Mouse (Mus musculus): ENCODE measurements around the gene Chit1. TPM values are rescaled to one million over a fixed set of nuclear protein-coding genes. Genes with fewer than 3 reads are reported as not detected.

Gene Chit1
- polyA plus RNA-seq, 1 experiment from 2014 or later = 0.13 TPM

- Histone ChIP-seq H3K36me3 (ENCODE audit: control insufficient read depth, insufficient read depth, low read length) (no peaks in the 10 kb centered on the region), H3K27me3 (replicated peaks; ENCODE audit: control insufficient read depth, insufficient read depth, low read length) (no peaks in the 10 kb centered on the region), H3K27ac (ENCODE audit: low read depth, low read length) (no peak overlapping the region), H3K4me3 (ENCODE audit: low read depth, low read length) (no peak overlapping the region), H3K4me1 (ENCODE audit: control insufficient read depth, insufficient read depth, low read length) (peaks cover 20% of the 10 kb centered on the region), H3K4me2 (ENCODE audit: low read length) (no peak overlapping the region), H3K9ac (ENCODE audit: low read length) (no peak overlapping the region), H3K9me3 (replicated peaks; ENCODE audit: control insufficient read depth, low read length) (no peaks in the 10 kb centered on the region)
- ATAC-seq = no peak
- 71% methylated on average over 4 of the region's 4 CpGs for WGBS
- DNase-seq (ENCODE audit: low spot score) = no peak
Measured at GRCm38 (mm10) chr1:134192024-134192423, 81.0 kb downstream of the Chit1 start.

- H3K9me3 ChIP-seq (replicated peaks; ENCODE audit: control insufficient read depth, low read length) = no peaks in the 10 kb centered on the region
- H3K9ac ChIP-seq (ENCODE audit: low read length) = no peak within 1 kb of the TSS
- no peak within 1 kb of the TSS for H3K4me2 ChIP-seq (ENCODE audit: low read length)
- H3K27ac ChIP-seq (ENCODE audit: low read depth, low read length) = no peak within 1 kb of the TSS
- no peak for ATAC-seq
- H3K4me3 ChIP-seq (ENCODE audit: low read depth, low read length) = no peak within 1 kb of the TSS
- peaks cover 20% of the 10 kb centered on the region for H3K4me1 ChIP-seq (ENCODE audit: control insufficient read depth, insufficient read depth, low read length)
- H3K27me3 ChIP-seq (replicated peaks; ENCODE audit: control insufficient read depth, insufficient read depth, low read length) = no peaks in the 10 kb centered on the region
- H3K36me3 ChIP-seq (ENCODE audit: control insufficient read depth, insufficient read depth, low read length) = no peaks in the 10 kb centered on the region
- no peak for DNase-seq (ENCODE audit: low spot score)
- 91% methylated on average over 1 of the region's 1 CpGs for WGBS
Measured at GRCm38 (mm10) chr1:134193126-134193525, 82.1 kb downstream of the Chit1 start, which contains the start of gene Mybph. Gene Mybph (plus strand): TSS chr1:134193448.

GRCm38 (mm10) chr1:134193674-134194197, 82.7 kb downstream of the Chit1 start:
- DNase-seq (ENCODE audit: low spot score) (no peak), ATAC-seq (no peak)
- H3K4me2 ChIP-seq (ENCODE audit: low read length) = no peak overlapping the region
- no peaks in the 10 kb centered on the region for H3K27me3 ChIP-seq (replicated peaks; ENCODE audit: control insufficient read depth, insufficient read depth, low read length)
- H3K4me1 ChIP-seq (ENCODE audit: control insufficient read depth, insufficient read depth, low read length) = peaks cover 14% of the 10 kb centered on the region
- H3K9me3 ChIP-seq (replicated peaks; ENCODE audit: control insufficient read depth, low read length) = no peaks in the 10 kb centered on the region
- WGBS = 72% methylated on average over 7 of the region's 7 CpGs
- H3K27ac ChIP-seq (ENCODE audit: low read depth, low read length) = no peak overlapping the region
- H3K4me3 ChIP-seq (ENCODE audit: low read depth, low read length) = no peak overlapping the region
- no peaks in the 10 kb centered on the region for H3K36me3 ChIP-seq (ENCODE audit: control insufficient read depth, insufficient read depth, low read length)
- H3K9ac ChIP-seq (ENCODE audit: low read length) = no peak overlapping the region

- H3K27ac ChIP-seq (ENCODE audit: low read depth, low read length) = no peak overlapping the region
- H3K4me1 ChIP-seq (ENCODE audit: control insufficient read depth, insufficient read depth, low read length) = peaks cover 10% of the 10 kb centered on the region; the same call in 1 of the 2 replicates
- 80% methylated on average over 16 of the region's 16 CpGs for WGBS
- ATAC-seq = no peak
- H3K36me3 ChIP-seq (ENCODE audit: control insufficient read depth, insufficient read depth, low read length) = no peaks in the 10 kb centered on the region
- H3K9me3 ChIP-seq (replicated peaks; ENCODE audit: control insufficient read depth, low read length) = no peaks in the 10 kb centered on the region
- no peak overlapping the region for H3K4me3 ChIP-seq (ENCODE audit: low read depth, low read length)
- H3K9ac ChIP-seq (ENCODE audit: low read length) = no peak overlapping the region
- no peak overlapping the region for H3K4me2 ChIP-seq (ENCODE audit: low read length)
- no peaks in the 10 kb centered on the region for H3K27me3 ChIP-seq (replicated peaks; ENCODE audit: control insufficient read depth, insufficient read depth, low read length)
- DNase-seq (ENCODE audit: low spot score) = no peak
Measured at GRCm38 (mm10) chr1:134194298-134195022, 83.4 kb downstream of the Chit1 start.

GRCm38 (mm10) chr1:134195117-134195516, 84.1 kb downstream of the Chit1 start:
- ATAC-seq = no peak
- Histone ChIP-seq H3K4me1 (ENCODE audit: control insufficient read depth, insufficient read depth, low read length) (peaks cover 10% of the 10 kb centered on the region; the same call in 1 of the 2 replicates), H3K27me3 (replicated peaks; ENCODE audit: control insufficient read depth, insufficient read depth, low read length) (no peaks in the 10 kb centered on the region), H3K36me3 (ENCODE audit: control insufficient read depth, insufficient read depth, low read length) (no peaks in the 10 kb centered on the region), H3K9ac (ENCODE audit: low read length) (no peak overlapping the region), H3K4me3 (ENCODE audit: low read depth, low read length) (no peak overlapping the region), H3K4me2 (ENCODE audit: low read length) (no peak overlapping the region), H3K9me3 (replicated peaks; ENCODE audit: control insufficient read depth, low read length) (no peaks in the 10 kb centered on the region), H3K27ac (ENCODE audit: low read depth, low read length) (no peak overlapping the region)
- WGBS = 62% methylated on average over 2 of the region's 2 CpGs
- no peak for DNase-seq (ENCODE audit: low spot score)

GRCm38 (mm10) chr1:134195571-134195970, 84.5 kb downstream of the Chit1 start:
- Histone ChIP-seq H3K4me3 (ENCODE audit: low read depth, low read length) (no peak overlapping the region), H3K27ac (ENCODE audit: low read depth, low read length) (no peak overlapping the region), H3K4me2 (ENCODE audit: low read length) (no peak overlapping the region), H3K9me3 (replicated peaks; ENCODE audit: control insufficient read depth, low read length) (no peaks in the 10 kb centered on the region), H3K27me3 (replicated peaks; ENCODE audit: control insufficient read depth, insufficient read depth, low read length) (no peaks in the 10 kb centered on the region), H3K36me3 (ENCODE audit: control insufficient read depth, insufficient read depth, low read length) (no peaks in the 10 kb centered on the region), H3K4me1 (ENCODE audit: control insufficient read depth, insufficient read depth, low read length) (peaks cover 10% of the 10 kb centered on the region; the same call in 1 of the 2 replicates), H3K9ac (ENCODE audit: low read length) (no peak overlapping the region)
- DNase-seq (ENCODE audit: low spot score) (no peak), ATAC-seq (0 out of 2 replicates have a peak, but pooled peaks have one; percentile 26)
- whole genome bisulfite sequencing = 45% methylated on average over 3 of the region's 3 CpGs

GRCm38 (mm10) chr1:134195979-134196378, 84.9 kb downstream of the Chit1 start:
- no peak overlapping the region for H3K4me2 ChIP-seq (ENCODE audit: low read length)
- 59% methylated on average over 4 of the region's 4 CpGs for WGBS
- H3K4me3 ChIP-seq (ENCODE audit: low read depth, low read length) = no peak overlapping the region
- no peak overlapping the region for H3K27ac ChIP-seq (ENCODE audit: low read depth, low read length)
- H3K27me3 ChIP-seq (replicated peaks; ENCODE audit: control insufficient read depth, insufficient read depth, low read length) = no peaks in the 10 kb centered on the region
- no peak for DNase-seq (ENCODE audit: low spot score)
- no peaks in the 10 kb centered on the region for H3K9me3 ChIP-seq (replicated peaks; ENCODE audit: control insufficient read depth, low read length)
- H3K36me3 ChIP-seq (ENCODE audit: control insufficient read depth, insufficient read depth, low read length) = no peaks in the 10 kb centered on the region
- no peak overlapping the region for H3K9ac ChIP-seq (ENCODE audit: low read length)
- ATAC-seq = peak; percentile 26; the same call in 1 of the 2 replicates
- H3K4me1 ChIP-seq (ENCODE audit: control insufficient read depth, insufficient read depth, low read length) = peaks cover 10% of the 10 kb centered on the region; the same call in 1 of the 2 replicates

- Histone ChIP-seq H3K27ac (ENCODE audit: low read depth, low read length) (no peak overlapping the region), H3K4me3 (ENCODE audit: low read depth, low read length) (no peak overlapping the region), H3K9me3 (replicated peaks; ENCODE audit: control insufficient read depth, low read length) (no peaks in the 10 kb centered on the region), H3K36me3 (ENCODE audit: control insufficient read depth, insufficient read depth, low read length) (no peaks in the 10 kb centered on the region), H3K4me1 (ENCODE audit: control insufficient read depth, insufficient read depth, low read length) (peaks cover 10% of the 10 kb centered on the region; the same call in 1 of the 2 replicates), H3K4me2 (ENCODE audit: low read length) (no peak overlapping the region), H3K27me3 (replicated peaks; ENCODE audit: control insufficient read depth, insufficient read depth, low read length) (no peaks in the 10 kb centered on the region), H3K9ac (ENCODE audit: low read length) (no peak overlapping the region)
- WGBS = 65% methylated on average over 4 of the region's 4 CpGs
- ATAC-seq (no peak), DNase-seq (ENCODE audit: low spot score) (no peak)
Measured at GRCm38 (mm10) chr1:134196386-134196785, 85.3 kb downstream of the Chit1 start.

- Histone ChIP-seq H3K9ac (ENCODE audit: low read length) (no peak overlapping the region), H3K4me1 (ENCODE audit: control insufficient read depth, insufficient read depth, low read length) (peaks cover 10% of the 10 kb centered on the region; the same call in 1 of the 2 replicates), H3K4me3 (ENCODE audit: low read depth, low read length) (no peak overlapping the region), H3K4me2 (ENCODE audit: low read length) (no peak overlapping the region), H3K27ac (ENCODE audit: low read depth, low read length) (no peak overlapping the region), H3K36me3 (ENCODE audit: control insufficient read depth, insufficient read depth, low read length) (no peaks in the 10 kb centered on the region), H3K27me3 (replicated peaks; ENCODE audit: control insufficient read depth, insufficient read depth, low read length) (no peaks in the 10 kb centered on the region), H3K9me3 (replicated peaks; ENCODE audit: control insufficient read depth, low read length) (no peaks in the 10 kb centered on the region)
- no peak for DNase-seq (ENCODE audit: low spot score)
- 76% methylated on average over 15 of the region's 15 CpGs for WGBS
- no peak for ATAC-seq
Measured at GRCm38 (mm10) chr1:134197325-134197982, 86.4 kb downstream of the Chit1 start.

All from forebrain, embryonic 14.5 days (tissue).